Mouse (Mus musculus) spleen, adult 2 months (tissue): ENCODE measurements around the gene Nlrp10.

Source experiments
- CTCF ChIP-seq: fragments of 200-500 bp; IDR thresholded peaks from 2 replicates; pipeline ENCODE4 v1.5.1; 2011; ENCODE audit warnings: mild to moderate bottlenecking, inconsistent platforms; ENCODE audit not compliant: insufficient read depth, insufficient read length, insufficient replicate concordance; ENCODE audit errors: extremely low read depth
- POLR2A ChIP-seq: fragments of 200-500 bp; IDR thresholded peaks from 2 replicates; pipeline ENCODE4 v1.6.1; 2011; ENCODE audit warnings: low read depth, low read length, inconsistent platforms

DNA sequence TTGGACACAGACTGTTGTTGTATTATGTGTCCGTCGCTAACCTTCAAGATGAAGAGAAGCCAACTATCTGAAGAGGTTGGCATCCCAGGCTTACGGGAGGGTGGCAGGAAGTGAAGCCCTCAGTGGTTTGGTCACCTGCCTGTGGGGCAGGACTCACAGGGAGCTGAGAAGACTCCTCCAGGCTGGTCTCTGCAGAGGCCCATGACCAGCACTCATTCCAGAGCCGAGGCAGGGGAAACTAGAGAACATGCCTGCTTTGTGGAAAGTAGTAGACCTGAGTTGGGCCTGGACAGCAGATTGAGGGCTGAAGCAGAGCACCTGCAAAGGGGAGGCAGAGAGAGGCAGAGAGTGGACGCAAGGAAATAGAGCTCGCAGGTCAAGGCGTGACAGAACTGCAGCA, 5.4 kb upstream of the Nlrp10 start:
- TF ChIP-seq CTCF = no peak
- no peak for TF ChIP-seq POLR2A
